Mouse (Mus musculus) lung, postnatal 36 days (tissue): ENCODE data around the gene Rbms2.
"Not testable (repeated sequence)": the region's sequence is repeated elsewhere in the genome, so short reads cannot be mapped to it uniquely, and the experiment has no call there.

Experiments used
- DNase-seq: peaks from one replicate; pipeline ENCODE4 v3.0.0; 2022; ENCODE audit warnings: mixed read lengths

The Rbms2 gene

DNA sequence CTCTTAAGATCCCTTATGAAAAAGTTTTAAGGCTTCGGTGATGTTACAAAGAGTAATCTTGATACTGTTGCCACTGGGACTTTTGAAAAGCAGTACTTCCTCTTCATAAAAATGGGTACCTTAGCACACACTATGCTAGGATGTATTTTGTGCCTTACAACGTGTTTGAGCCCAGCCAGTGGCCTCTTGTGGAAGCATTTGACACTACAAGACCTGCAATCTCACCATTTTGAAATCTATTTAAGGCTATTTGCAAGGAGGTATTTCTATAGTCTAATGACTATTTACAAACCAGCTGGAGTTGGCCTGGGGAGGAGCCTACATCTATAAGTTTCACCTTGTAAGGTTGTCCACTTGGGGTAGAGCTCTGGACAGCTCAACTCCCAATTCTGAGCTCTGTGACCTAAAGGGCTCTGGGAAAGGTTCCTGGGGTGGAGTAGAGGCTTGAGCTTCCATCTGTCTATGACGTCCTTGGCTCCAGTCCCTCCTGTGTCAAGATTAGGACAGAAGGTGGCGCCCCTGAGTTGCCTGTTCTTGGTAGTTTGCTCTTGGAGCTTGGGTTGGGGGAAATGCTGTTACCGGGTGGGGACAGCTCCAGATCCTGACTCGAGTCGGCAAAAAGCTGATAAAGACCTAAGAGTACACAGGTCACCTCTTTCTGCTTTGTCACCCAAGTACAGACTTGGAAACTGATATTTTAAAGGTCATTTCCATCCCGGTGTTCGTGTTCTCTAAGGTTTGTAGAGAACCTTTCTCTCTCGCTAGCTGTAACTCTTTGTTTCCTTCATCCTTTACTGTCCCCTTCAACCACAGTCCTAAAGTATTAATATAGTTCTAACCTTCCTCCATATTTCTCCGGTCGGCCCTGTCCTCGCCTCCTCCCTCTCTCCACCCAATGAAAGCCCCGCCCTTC lies 89.2 kb downstream of the Rbms2 start:
- DNase-seq: peak; percentile 97

DNA sequence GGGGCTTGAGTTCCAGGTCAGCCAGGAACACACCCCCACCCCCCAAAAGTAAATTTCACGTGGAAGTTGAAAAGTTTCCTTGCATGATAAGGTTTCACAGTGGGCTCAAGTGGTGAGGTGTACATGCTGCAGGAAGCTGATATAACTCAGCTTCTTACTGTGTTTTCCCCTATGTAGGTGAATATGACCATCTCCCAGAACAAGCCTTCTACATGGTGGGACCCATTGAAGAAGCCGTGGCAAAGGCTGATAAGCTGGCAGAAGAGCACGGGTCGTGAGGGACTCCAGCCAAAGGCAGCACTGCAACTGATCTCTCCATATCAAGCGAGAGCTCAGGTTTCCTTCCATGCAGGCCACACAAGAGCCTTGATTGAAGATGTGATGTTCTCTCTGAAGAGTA lies 90.3 kb downstream of the Rbms2 start:
- DNase-seq: no peak

DNA sequence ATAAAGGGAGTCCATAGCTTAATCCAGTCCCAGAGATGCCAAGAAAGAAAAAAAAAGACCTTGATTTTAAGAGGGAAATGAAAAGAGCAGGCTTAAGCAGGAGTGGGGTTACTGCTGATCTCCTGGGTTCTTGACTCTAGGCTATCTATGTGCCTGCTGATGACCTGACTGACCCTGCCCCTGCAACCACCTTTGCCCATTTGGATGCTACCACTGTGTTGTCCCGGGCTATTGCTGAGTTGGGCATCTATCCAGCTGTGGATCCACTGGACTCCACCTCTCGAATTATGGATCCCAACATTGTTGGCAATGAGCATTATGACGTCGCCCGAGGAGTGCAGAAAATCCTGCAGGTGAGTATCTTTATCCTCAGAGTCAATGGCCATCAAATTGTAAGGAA lies 91.9 kb downstream of the Rbms2 start:
- no peak for DNase-seq

DNA sequence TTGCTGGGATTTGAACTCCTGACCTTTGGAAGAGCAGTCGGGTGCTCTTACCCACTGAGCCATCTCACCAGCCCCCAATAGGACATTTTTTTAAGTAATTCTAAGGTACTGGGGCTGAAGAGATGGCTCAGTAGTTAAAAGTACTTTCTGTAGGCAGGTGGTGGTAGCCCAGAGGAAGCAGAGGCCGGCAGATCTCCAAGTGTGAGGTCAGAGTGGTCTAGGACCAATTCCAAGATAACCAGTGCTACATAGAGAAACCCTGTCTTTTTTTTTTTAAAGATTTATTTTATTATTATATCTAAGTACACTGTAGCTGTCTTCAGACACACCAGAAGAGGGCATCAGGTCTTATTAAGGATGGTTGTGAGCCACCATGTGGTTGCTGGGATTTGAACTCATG lies 92.9 kb downstream of the Rbms2 start:
- DNase-seq: not testable (repeated sequence)

DNA sequence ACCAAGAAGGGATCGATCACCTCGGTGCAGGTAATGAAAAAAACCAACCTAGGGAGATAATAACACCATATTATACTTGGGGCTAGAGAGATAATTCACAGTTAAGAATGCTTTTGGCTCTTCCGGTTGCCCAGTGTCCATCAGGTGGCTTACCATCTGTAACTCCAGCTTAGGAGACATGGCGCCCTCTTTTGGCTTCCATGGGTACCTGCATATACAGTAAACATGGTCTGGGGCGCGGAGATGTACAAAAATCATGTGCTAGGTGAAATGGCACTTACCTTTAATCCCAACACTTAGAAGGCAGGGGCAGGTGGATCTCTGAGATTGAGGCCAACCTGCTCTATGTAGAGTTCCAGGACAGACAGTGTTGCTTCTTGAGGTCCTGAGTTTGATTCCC lies 93.7 kb downstream of the Rbms2 start:
- DNase-seq: peak; percentile 45

DNA sequence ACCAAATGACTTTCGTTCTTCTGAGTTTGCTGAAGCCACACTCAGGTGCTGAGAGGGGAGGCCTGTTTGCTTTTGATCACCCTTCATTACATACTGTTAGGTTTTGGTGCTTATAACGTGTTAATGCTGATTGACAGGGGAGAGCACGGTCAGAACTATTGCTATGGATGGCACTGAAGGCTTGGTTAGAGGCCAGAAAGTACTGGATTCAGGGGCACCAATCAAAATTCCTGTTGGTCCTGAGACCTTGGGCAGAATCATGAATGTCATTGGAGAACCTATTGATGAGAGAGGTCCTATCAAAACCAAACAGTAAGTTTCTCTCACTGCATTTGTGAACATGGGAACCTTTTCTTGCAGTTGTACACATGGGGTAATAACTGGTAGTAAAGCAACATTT lies 95.9 kb downstream of the Rbms2 start:
- no peak for DNase-seq

DNA sequence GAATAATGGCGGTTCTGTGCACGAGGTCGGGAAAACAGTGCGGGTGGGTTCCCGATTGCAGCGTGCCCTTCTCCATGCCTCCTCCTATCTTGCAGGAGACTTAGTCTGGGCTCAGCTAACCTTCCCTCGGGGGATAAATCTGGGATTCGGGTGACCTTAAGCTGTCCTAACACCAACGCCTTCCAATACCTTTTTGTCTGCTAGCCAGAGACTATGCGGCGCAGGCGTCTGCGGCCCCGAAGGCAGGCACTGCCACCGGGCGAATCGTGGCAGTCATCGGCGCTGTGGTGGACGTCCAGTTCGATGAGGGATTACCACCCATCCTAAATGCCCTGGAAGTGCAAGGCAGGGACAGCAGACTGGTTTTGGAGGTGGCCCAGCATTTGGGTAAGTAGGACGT lies 96.4 kb downstream of the Rbms2 start:
- peak; percentile 12 for DNase-seq

DNA sequence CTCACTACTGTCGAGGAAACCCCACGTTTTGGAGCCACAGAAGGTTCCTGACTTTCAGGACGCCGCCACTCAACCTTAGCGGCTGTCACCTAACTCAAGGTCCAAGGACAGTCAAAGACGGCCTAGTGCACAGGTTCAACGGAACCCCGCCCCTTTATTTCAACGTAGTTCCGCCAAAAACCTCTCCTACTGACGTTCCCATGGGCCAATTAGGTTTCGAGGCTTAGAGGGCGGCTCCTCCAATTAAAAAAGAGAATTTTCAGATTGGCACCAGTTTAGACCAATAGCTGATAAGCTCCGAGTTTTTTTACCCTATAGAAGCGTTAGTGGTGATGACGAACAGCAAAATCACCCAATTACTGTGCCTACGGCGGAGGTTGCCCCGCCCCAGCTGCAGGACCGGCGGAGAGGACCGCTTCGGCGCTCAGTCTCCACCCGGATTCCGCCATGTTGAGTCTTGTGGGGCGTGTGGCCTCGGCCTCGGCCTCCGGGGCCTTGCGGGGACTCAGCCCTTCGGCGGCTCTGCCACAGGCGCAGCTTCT lies 97.1 kb downstream of the Rbms2 start, which contains the start of gene Atp5b:
Atp5b (plus strand) TSS at position 394 of the 542 bp plus-strand sequence.
- DNase-seq: peak; percentile 100

DNA sequence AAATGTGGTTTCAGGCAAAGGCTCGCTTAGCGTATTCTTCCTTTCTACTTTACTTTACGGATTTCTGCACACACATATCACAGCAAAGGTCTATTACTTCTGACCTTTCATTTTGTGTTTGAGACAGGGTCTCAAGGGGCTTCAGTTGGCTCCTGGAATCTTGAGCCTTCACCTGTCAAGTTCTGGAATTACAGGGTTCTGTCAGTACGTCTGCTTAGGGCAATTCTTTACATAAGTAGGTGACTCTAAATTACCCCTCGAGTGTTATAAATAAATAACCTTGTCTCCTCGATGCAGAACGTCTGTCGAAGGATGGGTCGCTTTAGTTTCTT lies 97.7 kb downstream of the Rbms2 start:
- no peak for DNase-seq

DNA sequence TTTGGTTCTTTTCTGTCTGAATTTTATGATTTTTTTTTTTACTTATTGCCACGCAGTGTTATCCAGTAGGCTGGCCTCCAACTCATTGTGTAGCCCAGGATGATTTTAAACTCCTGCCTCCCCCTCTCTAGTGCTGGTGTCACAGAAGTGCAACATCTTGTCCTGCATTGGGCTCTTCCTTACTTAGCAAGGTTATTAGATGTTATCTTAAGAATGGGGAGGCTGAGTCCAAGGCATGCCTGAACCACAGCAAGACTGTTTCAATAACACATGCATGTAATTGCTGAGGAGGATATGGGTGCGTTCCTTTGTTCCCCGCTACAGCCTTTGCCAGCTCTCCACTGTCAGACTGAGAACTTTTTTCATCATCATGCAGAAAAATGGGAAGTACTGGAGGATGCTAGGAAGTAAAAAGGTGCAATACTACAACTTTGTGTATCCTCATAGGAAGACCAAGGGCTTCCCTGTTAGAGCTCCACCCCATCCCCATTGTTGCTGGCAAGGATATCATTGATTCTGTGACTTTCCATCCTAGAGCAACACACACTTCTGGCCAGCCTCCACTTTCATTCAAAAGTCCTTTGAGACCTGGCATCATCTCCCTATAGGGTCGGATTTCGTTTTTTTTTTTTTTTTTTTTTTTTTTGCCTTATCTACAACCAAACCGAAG lies 98.2 kb downstream of the Rbms2 start:
- no peak for DNase-seq
